In the genomic region with DNA sequence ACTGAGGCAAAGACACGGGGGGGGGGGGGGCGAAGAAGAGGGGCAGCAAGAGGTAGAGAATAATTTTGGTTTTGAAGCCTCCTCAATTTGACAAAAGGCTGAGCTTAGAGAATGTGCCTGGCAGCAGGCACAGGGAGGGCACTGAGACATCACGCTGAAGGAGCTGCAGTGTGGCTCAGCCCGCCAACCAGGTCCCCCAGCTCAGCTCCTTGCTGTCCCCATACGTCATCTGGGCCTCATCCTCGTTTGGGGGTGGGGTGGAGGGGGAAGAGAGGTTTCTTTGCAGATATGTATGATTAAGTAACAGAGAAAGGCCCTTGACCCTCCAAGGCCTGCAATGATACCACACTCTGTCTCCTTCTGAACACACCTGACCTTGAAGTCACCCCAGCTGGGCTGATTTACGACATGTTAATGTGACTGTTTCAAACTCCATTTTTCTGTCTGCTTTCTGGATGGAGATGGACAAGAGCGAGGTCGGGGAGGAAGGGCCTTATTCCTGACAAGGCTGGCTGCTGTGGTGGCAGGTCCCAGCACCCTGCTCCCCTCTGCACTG, we compare ENCODE assay signal across 12 mouse cellular contexts. TPM values are rescaled to one million over a fixed set of nuclear protein-coding genes. Genes with fewer than 3 reads are reported as not detected.
DNase-seq lines count a peak whose midpoint lies in the region; ATAC-seq and TF ChIP-seq lines count a peak whose summit lies in the region.
"Had no signal": no experiment of that assay in that cellular context is flagged by ENCODE, and none has a peak within 500 bp of the region (broad histone marks: within the 10 kb centered on the region; RNA-seq: fewer than 3 reads in every experiment).

No protein-coding gene starts in this region.

- peak overlapping the region; percentile 29; the same call in 1 of the 2 replicates for H3K27ac ChIP-seq in heart, embryonic 15.5 days
- peak overlapping the region; percentile 22; the same call in 1 of the 2 replicates for H3K27ac ChIP-seq in brown adipose tissue, adult 24 weeks (replicated peaks; ENCODE audit: low read depth, low read length)
- H3K27ac ChIP-seq in limb, embryonic 11.5 days (replicated peaks; ENCODE audit: low read depth, low read length) = 0 out of 2 replicates have a peak overlapping the region, but pooled peaks have one; percentile 43

- TF ChIP-seq CTCF in C2C12 (IDR thresholded peaks at IDR 0.05; ENCODE audit: control insufficient read depth, insufficient read depth, insufficient read length) = no peak

- H3ac ChIP-seq in C2C12 (ENCODE audit: control insufficient read depth, insufficient read length, low read depth) = peak overlapping the region; percentile 4

- H3K4me1 ChIP-seq in heart, embryonic 15.5 days (replicated peaks) = peaks cover 30% of the 10 kb centered on the region
- peaks cover 10% of the 10 kb centered on the region for H3K4me1 ChIP-seq in brown adipose tissue, adult 24 weeks (ENCODE audit: control insufficient read depth, insufficient read depth, insufficient read length, low read length)
- H3K4me1 ChIP-seq in limb, embryonic 11.5 days (ENCODE audit: control insufficient read depth, insufficient read depth, low read length) = peaks cover 26% of the 10 kb centered on the region

- no peaks in the 10 kb centered on the region for H3K79me3 ChIP-seq in C2C12 (ENCODE audit: low read depth)

- H3K36me3 ChIP-seq in heart, embryonic 15.5 days = no peaks in the 10 kb centered on the region
- peaks cover 4% of the 10 kb centered on the region for H3K36me3 ChIP-seq in C2C12 (ENCODE audit: control insufficient read depth, insufficient read depth)
- H3K36me3 ChIP-seq in limb, embryonic 11.5 days (ENCODE audit: control insufficient read depth, insufficient read depth, low read length) = no peaks in the 10 kb centered on the region
- H3K36me3 ChIP-seq: G1E had no signal

- H3K27me3 ChIP-seq in heart, embryonic 15.5 days = no peaks in the 10 kb centered on the region
- H3K27me3 ChIP-seq in C2C12 (ENCODE audit: control insufficient read depth, insufficient read depth, insufficient read length) = no peaks in the 10 kb centered on the region
- H3K27me3 ChIP-seq in limb, embryonic 11.5 days (ENCODE audit: control insufficient read depth, insufficient read depth, low read length) = no peaks in the 10 kb centered on the region

- no peak overlapping the region for H3K4me2 ChIP-seq in heart, embryonic 15.5 days
- no peak overlapping the region for H3K4me2 ChIP-seq in limb, embryonic 11.5 days (ENCODE audit: low read depth, severe bottlenecking)

- 57% methylated on average over 9 of the region's 9 CpGs for WGBS in heart, embryonic 15.5 days
- WGBS in limb, embryonic 11.5 days = 36% methylated on average over 9 of the region's 9 CpGs

- no peak for ATAC-seq in heart, embryonic 15.5 days (replicated peaks; ENCODE audit: insufficient number of reproducible peaks, insufficient read depth, low FRiP score, low read depth)
- no peak for ATAC-seq in limb, embryonic 11.5 days (ENCODE audit: insufficient number of reproducible peaks, low FRiP score, low TSS enrichment, low read depth)
- ATAC-seq: forebrain, embryonic 16.5 days had no signal

- H3K9ac ChIP-seq in heart, embryonic 15.5 days = no peak overlapping the region
- no peak overlapping the region for H3K9ac ChIP-seq in limb, embryonic 11.5 days (ENCODE audit: low read length)

- no peak overlapping the region for H3K4me3 ChIP-seq in heart, embryonic 15.5 days
- no peak overlapping the region for H3K4me3 ChIP-seq in C2C12 (ENCODE audit: insufficient read depth, poor library complexity, severe bottlenecking)
- H3K4me3 ChIP-seq in brown adipose tissue, adult 24 weeks (ENCODE audit: insufficient read depth, low read depth, low read length) = no peak overlapping the region
- no peak overlapping the region for H3K4me3 ChIP-seq in limb, embryonic 11.5 days (ENCODE audit: low read depth, low read length)

- H3K9me3 ChIP-seq in heart, embryonic 15.5 days (replicated peaks) = no peaks in the 10 kb centered on the region
- no peaks in the 10 kb centered on the region for H3K9me3 ChIP-seq in limb, embryonic 11.5 days (ENCODE audit: control insufficient read depth, low read length)

- H3K79me2 ChIP-seq in C2C12 (ENCODE audit: control insufficient read depth, insufficient read depth) = no peaks in the 10 kb centered on the region

- intact Hi-C loops in heart, postnatal 36 days (cut with DNase I) = no loop called here

- DNase-seq in heart, postnatal 36 days = no peak
- DNase-seq in limb, embryonic 11.5 days (ENCODE audit: low spot score) = peak; percentile 33
- DNase-seq in cerebellum, adult 9-11 months = no peak
- DNase-seq in gastrocnemius, postnatal 4 days (ENCODE audit: low spot score in 2 of 2) = no peak
- DNase-seq in thymus, adult 18-20 months = no peak
- DNase-seq: cerebellum, postnatal 36 days; thymus, postnatal 14 days had no signal

TF ChIP-seq in C2C12, 6 proteins besides CTCF, POLR2A, EP300 and RAD21:
- no peak for TF ChIP-seq FOSL1 (IDR thresholded peaks at IDR 0.05; ENCODE audit: insufficient read depth, low read length, poor library complexity, severe bottlenecking)
- no peak for TF ChIP-seq MYOD1 (IDR thresholded peaks at IDR 0.05; ENCODE audit: control insufficient read depth, insufficient read length, low read depth)
- TF ChIP-seq CEBPB (IDR thresholded peaks at IDR 0.05; ENCODE audit: low read depth) = no peak
- TF ChIP-seq MAX (IDR thresholded peaks at IDR 0.05) = no peak
- TF ChIP-seq MYOG (IDR thresholded peaks at IDR 0.05; ENCODE audit: control insufficient read depth, extremely low read depth, insufficient read length) = no peak
- TF ChIP-seq USF1 (IDR thresholded peaks at IDR 0.05; ENCODE audit: low read depth) = no peak

RNA-seq across cellular contexts. Expression of gene Serp2, which starts 28.9 kb away (rescaled TPM):
- polyA plus RNA-seq in heart, embryonic 15.5 days (2015; fragmentation: Nextera tagmentation; extraction: Ambion mirVana) = 7.1 and 8.2 TPM in 2 replicates
- under 1 TPM; 0.64 to 0.92 TPM for total RNA-seq in heart, postnatal 36 days (2021)
- 32.8 TPM for polyA plus RNA-seq in C2C12 (2012; fragmentation: generic; extraction: Trizol)
- not detected in 2 replicates for polyA plus RNA-seq in brown adipose tissue, adult 24 weeks (2012; ENCODE audit: insufficient read depth, insufficient read length, missing spikeins)
- polyA plus RNA-seq in limb, embryonic 11.5 days (2014; fragmentation: Nextera tagmentation; extraction: Ambion mirVana) = 18.7 and 19.4 TPM in 2 replicates
- total RNA-seq in gastrocnemius, postnatal 4 days (2021) = 1 to 10 TPM; 3.2 to 3.8 TPM
- total RNA-seq: G1E had no signal
- polyA plus RNA-seq: G1E had no signal
